Mouse (Mus musculus): ENCODE measurements around the gene Spindoc. TPM values are rescaled to one million over a fixed set of nuclear protein-coding genes. Genes with fewer than 3 reads are reported as not detected.

Spindoc gene
- polyA plus RNA-seq, 1 experiment from 2014 or later: 28.3 TPM

DNA sequence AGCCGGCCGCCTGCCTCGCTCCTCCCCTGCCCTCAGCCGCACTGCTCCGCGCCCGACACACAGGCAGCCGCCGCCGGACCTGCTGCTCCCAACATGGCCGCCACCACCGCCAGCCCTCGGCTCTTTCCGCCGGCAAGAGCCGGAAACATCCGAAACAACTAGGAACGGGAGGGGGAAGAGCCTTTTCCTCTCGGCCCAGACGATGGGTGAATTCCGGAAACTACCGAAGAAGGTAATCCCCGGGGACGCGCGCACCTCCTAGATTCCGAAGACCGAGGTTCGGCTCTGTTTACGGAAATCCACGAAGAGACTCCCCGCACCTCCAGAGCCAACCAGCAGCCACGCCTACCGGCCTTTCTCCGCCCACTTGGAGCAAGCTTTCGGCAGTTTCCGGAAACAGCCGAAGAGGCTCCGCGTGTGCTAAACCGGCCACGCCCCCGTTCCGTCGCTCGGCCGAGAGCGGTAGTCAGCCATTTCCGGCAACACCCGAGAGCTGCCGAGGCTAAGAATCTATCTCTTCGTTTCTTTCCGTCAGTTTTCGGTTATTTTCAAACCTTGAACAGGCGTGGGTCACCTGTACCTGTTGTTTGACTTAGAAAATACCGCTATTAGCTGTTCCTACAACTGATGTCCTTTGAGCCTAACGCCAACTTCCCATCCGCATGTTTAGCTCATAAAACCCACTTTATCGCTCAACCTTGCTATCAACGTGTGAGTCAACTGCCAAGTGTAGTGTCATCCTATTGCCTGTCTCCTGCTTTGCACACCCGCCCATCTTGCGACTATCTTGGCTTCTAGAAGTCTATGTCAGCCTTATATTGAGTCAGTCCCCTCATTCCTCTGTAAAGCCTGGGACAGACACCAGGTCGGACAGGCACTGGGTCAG is 41.0 kb downstream of the Spindoc start, which contains the start of gene Mark2:
Gene Mark2, minus strand, starts transcription at position 349 of the 886 bp plus-strand sequence.
- peak within 1 kb of the TSS; percentile 97 for H3K9ac ChIP-seq
- H3K4me3 ChIP-seq: peak within 1 kb of the TSS; percentile 87
- no peaks in the 10 kb centered on the region for H3K36me3 ChIP-seq
- no peaks in the 10 kb centered on the region for H3K9me3 ChIP-seq
- ATAC-seq (ENCODE audit: borderline replicate concordance, extremely low read depth, low FRiP score, low TSS enrichment): peak; percentile 91
- 1% methylated on average over 63 of the region's 63 CpGs for WGBS
- peak within 1 kb of the TSS; percentile 91 for H3K27ac ChIP-seq
- H3K27me3 ChIP-seq: no peaks in the 10 kb centered on the region
- H3K4me1 ChIP-seq: peaks cover 36% of the 10 kb centered on the region
- peak within 1 kb of the TSS; percentile 87 for H3K4me2 ChIP-seq

DNA sequence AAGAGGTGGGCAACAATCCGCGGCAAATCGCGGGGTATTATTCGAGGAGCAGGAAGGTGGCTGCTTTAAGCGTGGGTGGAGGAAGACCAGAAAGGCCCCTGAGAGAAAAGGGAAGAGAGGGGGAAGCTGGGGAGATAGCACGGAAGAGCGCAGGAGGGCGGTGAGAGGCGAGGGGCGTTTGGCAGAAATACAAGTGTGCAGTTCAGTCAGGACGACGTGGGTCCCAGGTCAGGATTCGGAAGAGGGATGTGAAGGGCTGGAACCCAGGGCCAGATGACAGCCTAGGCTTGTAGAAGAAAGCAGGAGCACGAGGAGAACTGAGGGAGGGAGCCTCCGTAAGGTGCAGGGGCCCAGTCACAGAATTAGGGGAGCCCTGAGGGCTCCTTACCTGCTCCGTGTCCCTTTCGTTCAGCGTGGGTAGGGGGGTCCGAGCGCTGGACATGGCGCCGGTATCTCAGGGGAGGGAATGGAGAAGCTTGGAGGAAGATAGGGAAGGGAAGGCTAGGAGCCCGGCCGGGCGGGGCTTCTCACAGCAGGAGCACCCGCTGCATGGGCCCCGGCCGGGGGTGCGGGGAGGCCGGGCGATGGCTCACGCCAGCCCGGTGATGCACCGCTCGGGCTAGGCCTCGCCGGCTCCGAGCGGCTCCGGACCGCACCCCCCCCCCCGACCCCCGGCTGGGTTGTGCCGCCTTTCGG is 41.9 kb downstream of the Spindoc start:
- Histone ChIP-seq H3K36me3 (no peaks in the 10 kb centered on the region), H3K27me3 (no peaks in the 10 kb centered on the region), H3K4me1 (peaks cover 36% of the 10 kb centered on the region), H3K27ac (peak overlapping the region; percentile 91), H3K9me3 (no peaks in the 10 kb centered on the region), H3K9ac (peak overlapping the region; percentile 97), H3K4me2 (peak overlapping the region; percentile 87), H3K4me3 (peak overlapping the region; percentile 87)
- ATAC-seq (ENCODE audit: borderline replicate concordance, extremely low read depth, low FRiP score, low TSS enrichment): no peak; the same call in 1 of the 2 replicates
- WGBS: 1% methylated on average over 27 of the region's 46 CpGs

DNA sequence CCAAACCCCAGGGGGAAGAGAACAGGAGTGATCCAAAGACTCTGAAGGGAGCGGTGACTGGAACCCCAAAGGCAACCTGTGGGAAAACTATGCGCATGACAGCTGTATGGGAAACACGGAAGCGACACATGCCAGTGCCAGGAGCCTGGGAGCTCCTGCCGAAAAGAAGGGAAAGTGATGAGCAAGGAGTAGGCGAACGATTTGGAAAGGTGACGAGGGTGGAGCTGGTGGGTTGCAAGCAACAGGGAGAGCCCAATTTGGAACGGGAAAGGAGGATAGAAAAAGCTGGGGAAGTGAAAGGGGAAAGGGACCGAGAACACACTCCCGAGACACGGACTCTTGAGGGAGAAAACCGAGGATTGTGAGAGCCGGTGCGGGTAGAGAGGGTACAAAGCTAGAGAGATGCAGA is 42.4 kb downstream of the Spindoc start:
- Histone ChIP-seq H3K4me3 (peak overlapping the region; percentile 87), H3K9me3 (no peaks in the 10 kb centered on the region), H3K9ac (peak overlapping the region; percentile 97), H3K27ac (peak overlapping the region; percentile 91), H3K36me3 (no peaks in the 10 kb centered on the region), H3K27me3 (no peaks in the 10 kb centered on the region), H3K4me1 (peaks cover 36% of the 10 kb centered on the region), H3K4me2 (peak overlapping the region; percentile 87)
- ATAC-seq (ENCODE audit: borderline replicate concordance, extremely low read depth, low FRiP score, low TSS enrichment): no peak
- WGBS: under 1% methylated on average over 15 of the region's 15 CpGs

GRCm38 (mm10) chr19:7339867-7340266 is 42.9 kb downstream of the Spindoc start:
- peak overlapping the region; percentile 87 for H3K4me3 ChIP-seq
- no peaks in the 10 kb centered on the region for H3K9me3 ChIP-seq
- no peaks in the 10 kb centered on the region for H3K36me3 ChIP-seq
- H3K27ac ChIP-seq: peak overlapping the region; percentile 91; the same call in 1 of the 2 replicates
- H3K27me3 ChIP-seq: no peaks in the 10 kb centered on the region
- WGBS: 21% methylated on average over 4 of the region's 4 CpGs
- H3K4me2 ChIP-seq: peak overlapping the region; percentile 87
- H3K4me1 ChIP-seq: peaks cover 39% of the 10 kb centered on the region
- no peak for ATAC-seq (ENCODE audit: borderline replicate concordance, extremely low read depth, low FRiP score, low TSS enrichment)
- peak overlapping the region; percentile 97 for H3K9ac ChIP-seq

DNA sequence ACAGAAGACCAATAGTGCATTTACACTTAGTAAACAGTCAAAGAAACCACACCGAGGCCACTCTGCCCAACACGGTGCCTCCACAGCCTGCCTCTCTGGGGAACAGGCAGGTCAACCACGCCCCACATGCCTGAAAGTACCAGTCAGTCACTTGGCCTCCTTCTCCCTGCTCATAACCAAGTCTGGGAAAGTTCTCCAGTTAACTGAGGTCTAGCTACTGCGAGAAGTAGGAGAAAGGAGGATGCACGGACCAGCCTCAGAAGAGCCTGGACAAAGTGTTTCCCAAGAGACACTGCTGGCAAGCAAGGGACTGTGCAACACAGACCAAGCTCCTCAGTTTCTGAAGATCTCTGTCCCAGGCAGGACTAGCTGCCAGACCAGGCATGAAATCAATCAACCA is 43.8 kb downstream of the Spindoc start:
- Histone ChIP-seq H3K27ac (peak overlapping the region; percentile 48), H3K9ac (peak overlapping the region; percentile 97; the same call in 1 of the 2 replicates), H3K4me2 (peak overlapping the region; percentile 87), H3K36me3 (no peaks in the 10 kb centered on the region), H3K27me3 (no peaks in the 10 kb centered on the region), H3K4me1 (peaks cover 44% of the 10 kb centered on the region), H3K4me3 (peak overlapping the region; percentile 87), H3K9me3 (no peaks in the 10 kb centered on the region)
- no peak for ATAC-seq (ENCODE audit: borderline replicate concordance, extremely low read depth, low FRiP score, low TSS enrichment)
- WGBS: 38% methylated on average over 5 of the region's 5 CpGs

DNA sequence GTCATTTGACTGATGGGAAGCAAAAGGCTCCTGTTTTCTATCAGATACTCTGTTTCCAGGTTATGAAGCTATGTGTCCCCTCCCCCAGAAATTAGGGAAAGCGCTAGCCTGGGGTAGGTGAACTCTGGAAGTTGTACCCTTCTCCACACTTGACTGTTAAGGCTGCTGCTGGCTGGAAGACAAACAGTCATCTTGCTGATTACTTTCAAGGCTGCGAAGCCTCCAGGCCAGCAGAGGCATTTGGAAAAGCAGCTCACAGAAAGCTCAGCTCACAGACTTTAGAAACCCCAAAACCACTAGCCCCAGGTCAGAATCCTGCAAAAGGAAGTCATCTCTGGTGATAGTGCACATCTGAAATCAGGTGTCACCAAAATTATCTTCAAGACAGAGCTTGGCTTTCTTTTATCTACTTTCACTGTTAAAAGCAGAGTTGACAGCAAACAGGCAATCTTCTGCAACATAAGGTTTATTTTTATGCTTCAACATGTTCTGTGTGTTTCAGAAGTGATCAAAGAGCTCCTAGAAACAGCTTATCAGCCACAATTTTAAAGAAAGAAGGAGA is 44.9 kb downstream of the Spindoc start:
- Histone ChIP-seq H3K27me3 (no peaks in the 10 kb centered on the region), H3K4me3 (no peak overlapping the region), H3K27ac (0 out of 2 replicates have a peak overlapping the region, but pooled peaks have one; percentile 48), H3K36me3 (no peaks in the 10 kb centered on the region), H3K4me2 (no peak overlapping the region), H3K9ac (no peak overlapping the region), H3K9me3 (no peaks in the 10 kb centered on the region), H3K4me1 (peaks cover 51% of the 10 kb centered on the region)
- no peak for ATAC-seq (ENCODE audit: borderline replicate concordance, extremely low read depth, low FRiP score, low TSS enrichment)
- 52% methylated on average over 2 of the region's 2 CpGs for WGBS

DNA sequence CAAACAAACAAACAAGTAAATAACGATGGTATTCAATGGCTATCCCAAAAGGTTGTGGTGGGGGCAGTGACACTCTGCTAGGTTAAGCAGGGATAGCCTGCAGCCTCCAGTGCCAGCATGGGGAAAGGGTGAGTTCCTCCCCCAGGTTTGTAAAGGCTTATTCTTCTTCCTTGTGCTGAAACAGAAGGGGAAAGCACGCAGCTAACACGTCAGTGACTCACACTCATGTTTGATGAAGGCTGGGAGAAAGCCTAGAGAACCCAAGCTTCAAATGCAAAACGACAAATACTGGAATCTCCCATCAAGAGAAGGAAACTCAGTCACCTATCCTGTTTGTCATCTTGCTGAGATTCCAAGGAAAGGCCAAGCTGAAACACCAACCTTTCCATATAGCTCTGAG is 47.1 kb downstream of the Spindoc start:
- no peak overlapping the region for H3K9ac ChIP-seq
- no peaks in the 10 kb centered on the region for H3K36me3 ChIP-seq
- WGBS: 60% methylated on average over 4 of the region's 4 CpGs
- H3K4me1 ChIP-seq: peaks cover 51% of the 10 kb centered on the region
- no peaks in the 10 kb centered on the region for H3K9me3 ChIP-seq
- H3K4me3 ChIP-seq: no peak overlapping the region
- no peak overlapping the region for H3K4me2 ChIP-seq
- ATAC-seq (ENCODE audit: borderline replicate concordance, extremely low read depth, low FRiP score, low TSS enrichment): no peak
- no peaks in the 10 kb centered on the region for H3K27me3 ChIP-seq
- no peak overlapping the region for H3K27ac ChIP-seq

GRCm38 (mm10) chr19:7334049-7334448 is 48.7 kb downstream of the Spindoc start:
- peak overlapping the region; percentile 18; the same call in 1 of the 2 replicates for H3K4me2 ChIP-seq
- WGBS: 54% methylated on average over 2 of the region's 2 CpGs
- no peaks in the 10 kb centered on the region for H3K27me3 ChIP-seq
- H3K27ac ChIP-seq: peak overlapping the region; percentile 68
- no peaks in the 10 kb centered on the region for H3K9me3 ChIP-seq
- H3K4me3 ChIP-seq: no peak overlapping the region
- H3K36me3 ChIP-seq: peaks cover 3% of the 10 kb centered on the region; the same call in 1 of the 2 replicates
- peak; percentile 76 for ATAC-seq (ENCODE audit: borderline replicate concordance, extremely low read depth, low FRiP score, low TSS enrichment)
- H3K4me1 ChIP-seq: peaks cover 38% of the 10 kb centered on the region
- H3K9ac ChIP-seq: no peak overlapping the region

GRCm38 (mm10) chr19:7321391-7321790 is 61.4 kb downstream of the Spindoc start:
- H3K9me3 ChIP-seq: no peaks in the 10 kb centered on the region
- H3K36me3 ChIP-seq: no peaks in the 10 kb centered on the region
- WGBS: 86% methylated on average over 3 of the region's 3 CpGs
- H3K27ac ChIP-seq: no peak overlapping the region
- H3K27me3 ChIP-seq: no peaks in the 10 kb centered on the region
- H3K4me3 ChIP-seq: no peak overlapping the region
- no peak overlapping the region for H3K9ac ChIP-seq
- ATAC-seq (ENCODE audit: borderline replicate concordance, extremely low read depth, low FRiP score, low TSS enrichment): no peak
- H3K4me1 ChIP-seq: peaks cover 9% of the 10 kb centered on the region; the same call in 1 of the 2 replicates
- H3K4me2 ChIP-seq: no peak overlapping the region

DNA sequence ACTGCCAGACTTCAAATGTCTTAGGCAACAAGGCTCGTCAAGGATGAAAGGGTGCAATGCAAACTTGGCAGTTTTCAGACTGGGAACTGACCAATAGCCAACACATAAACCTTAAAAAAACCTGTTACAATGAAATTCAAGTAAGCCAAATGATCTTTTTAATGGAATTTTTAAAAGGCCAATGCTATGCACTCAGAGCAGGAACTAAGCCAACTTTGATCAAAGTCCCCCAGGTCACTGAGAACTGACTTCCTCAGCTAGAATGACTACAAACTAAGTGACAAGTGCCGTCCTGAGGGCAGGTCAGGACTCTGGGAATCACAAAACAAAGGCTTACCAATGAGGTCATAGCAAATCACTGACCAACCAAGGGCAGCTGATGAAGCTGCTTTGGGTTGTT is 62.6 kb downstream of the Spindoc start:
- ATAC-seq (ENCODE audit: borderline replicate concordance, extremely low read depth, low FRiP score, low TSS enrichment): no peak
- no peak overlapping the region for H3K27ac ChIP-seq
- no peaks in the 10 kb centered on the region for H3K27me3 ChIP-seq
- no peak overlapping the region for H3K9ac ChIP-seq
- no peaks in the 10 kb centered on the region for H3K36me3 ChIP-seq
- H3K4me2 ChIP-seq: no peak overlapping the region
- H3K4me3 ChIP-seq: no peak overlapping the region
- 49% methylated on average over 2 of the region's 2 CpGs for WGBS
- H3K4me1 ChIP-seq: peaks cover 16% of the 10 kb centered on the region; the same call in 1 of the 2 replicates
- no peaks in the 10 kb centered on the region for H3K9me3 ChIP-seq

DNA sequence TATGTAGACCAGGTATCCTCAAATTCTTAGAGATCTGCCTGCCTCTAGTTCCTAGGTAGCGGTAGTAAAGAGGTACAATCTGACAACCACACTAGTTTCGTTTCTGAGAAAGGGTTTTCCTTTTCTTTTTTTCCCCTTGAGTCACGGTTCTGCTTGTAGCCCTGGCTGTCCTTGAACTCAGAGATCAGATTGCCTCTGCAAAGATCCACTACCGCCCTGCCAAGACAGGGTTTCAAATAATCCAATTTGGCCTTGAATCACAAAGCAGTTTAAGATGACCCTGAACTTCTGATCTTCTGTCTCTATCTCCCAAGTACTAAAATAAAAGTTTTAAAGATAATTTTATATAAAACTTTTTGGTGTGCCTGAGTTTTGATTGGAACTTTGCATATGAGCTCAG is 65.1 kb downstream of the Spindoc start:
- H3K27me3 ChIP-seq: no peaks in the 10 kb centered on the region
- no peak overlapping the region for H3K9ac ChIP-seq
- 84% methylated on average over 4 of the region's 4 CpGs for WGBS
- no peak overlapping the region for H3K4me3 ChIP-seq
- H3K36me3 ChIP-seq: no peaks in the 10 kb centered on the region
- H3K27ac ChIP-seq: no peak overlapping the region
- ATAC-seq (ENCODE audit: borderline replicate concordance, extremely low read depth, low FRiP score, low TSS enrichment): no peak
- H3K4me1 ChIP-seq: peaks cover 20% of the 10 kb centered on the region
- no peak overlapping the region for H3K4me2 ChIP-seq
- no peaks in the 10 kb centered on the region for H3K9me3 ChIP-seq

Data from lung, embryonic 15.5 days (tissue).